Mouse (Mus musculus) adrenal gland, postnatal 25 days (tissue): ENCODE measurements around the gene Arf6. TPM values are rescaled to one million over a fixed set of nuclear protein-coding genes. Genes with fewer than 3 reads are reported as not detected.
"Not testable (repeated sequence)": the region's sequence is repeated elsewhere in the genome, so short reads cannot be mapped to it uniquely, and the experiment has no call there.

ENCODE experiments used
- DNase-seq: peaks from one replicate; pipeline ENCODE4 v3.0.0; 2021; ENCODE audit warnings: mixed read lengths
- long read RNA-seq: library from polyadenylated mRNA; stranded (forward); transcript quantifications from one replicate; pipeline ENCODE4 v2.0.0, GENCODE M21; 2021
- total RNA-seq: library from RNA; stranded (reverse); gene quantifications from 2 replicates; pipeline ENCODE4 v1.2.3, GENCODE M21; 2021

The Arf6 gene
- 112 and 118 TPM in 2 replicates for total RNA-seq
- long read RNA-seq, transcript Arf6-201 (2 exons, 1,534 nt) = major isoform, 100 of 107 reads
- long read RNA-seq, partial matches to known transcripts = 0 of 107 reads
- long read RNA-seq, other reads (novel, unspliced or antisense) = 7 of 107 reads

- DNase-seq = peak; percentile 100
Measured at GRCm38 (mm10) chr12:69371854-69372671, at the start of gene Arf6, which contains the start of gene Gm9887. Arf6 (plus strand) TSS chr12:69372150. Gm9887 (minus strand) TSS chr12:69372458.

GRCm38 (mm10) chr12:69331187-69331586 lies 40.8 kb upstream of the Arf6 start:
- DNase-seq = no peak

- no peak for DNase-seq
Measured at GRCm38 (mm10) chr12:69332147-69332546, 39.8 kb upstream of the Arf6 start.

GRCm38 (mm10) chr12:69333547-69333946 lies 38.4 kb upstream of the Arf6 start:
- peak; percentile 7 for DNase-seq

GRCm38 (mm10) chr12:69349928-69350327 lies 22.0 kb upstream of the Arf6 start:
- DNase-seq = no peak

- no peak for DNase-seq
Measured at GRCm38 (mm10) chr12:69351685-69352084, 20.3 kb upstream of the Arf6 start.

- DNase-seq = peak; percentile 82
Measured at GRCm38 (mm10) chr12:69356546-69357299, 15.2 kb upstream of the Arf6 start, which contains the start of gene Nemf. Nemf (minus strand) TSS chr12:69357165.

GRCm38 (mm10) chr12:69357300-69357646 lies 14.7 kb upstream of the Arf6 start:
- DNase-seq = peak; percentile 5

- no peak for DNase-seq
Measured at GRCm38 (mm10) chr12:69360655-69360996, 11.3 kb upstream of the Arf6 start.

- peak; percentile 99 for DNase-seq
Measured at GRCm38 (mm10) chr12:69360997-69361899, 10.7 kb upstream of the Arf6 start.

GRCm38 (mm10) chr12:69361919-69362318 lies 10.0 kb upstream of the Arf6 start:
- no peak for DNase-seq

GRCm38 (mm10) chr12:69362388-69362787 lies 9.6 kb upstream of the Arf6 start:
- no peak for DNase-seq

GRCm38 (mm10) chr12:69363110-69363509 lies 8.8 kb upstream of the Arf6 start:
- DNase-seq = not testable (repeated sequence)

- DNase-seq = peak; percentile 87
Measured at GRCm38 (mm10) chr12:69363899-69364762, 7.8 kb upstream of the Arf6 start.

- DNase-seq = no peak
Measured at GRCm38 (mm10) chr12:69365757-69366156, 6.2 kb upstream of the Arf6 start.

- DNase-seq = no peak
Measured at GRCm38 (mm10) chr12:69366424-69366823, 5.5 kb upstream of the Arf6 start.

GRCm38 (mm10) chr12:69367557-69367956 lies 4.4 kb upstream of the Arf6 start:
- DNase-seq = no peak

- DNase-seq = no peak
Measured at GRCm38 (mm10) chr12:69370936-69371335, 1.0 kb upstream of the Arf6 start.

GRCm38 (mm10) chr12:69371421-69371853 lies 513 bp upstream of the Arf6 start:
- DNase-seq = no peak

- DNase-seq = no peak
Measured at GRCm38 (mm10) chr12:69372731-69373331, 881 bp downstream of the Arf6 start.
